Mouse (Mus musculus): ENCODE data around the gene Klhl29. TPM values are rescaled to one million over a fixed set of nuclear protein-coding genes. Genes with fewer than 3 reads are reported as not detected.

Gene Klhl29
- polyA plus RNA-seq, 1 experiment from 2014 or later, result 9.5 TPM

DNA sequence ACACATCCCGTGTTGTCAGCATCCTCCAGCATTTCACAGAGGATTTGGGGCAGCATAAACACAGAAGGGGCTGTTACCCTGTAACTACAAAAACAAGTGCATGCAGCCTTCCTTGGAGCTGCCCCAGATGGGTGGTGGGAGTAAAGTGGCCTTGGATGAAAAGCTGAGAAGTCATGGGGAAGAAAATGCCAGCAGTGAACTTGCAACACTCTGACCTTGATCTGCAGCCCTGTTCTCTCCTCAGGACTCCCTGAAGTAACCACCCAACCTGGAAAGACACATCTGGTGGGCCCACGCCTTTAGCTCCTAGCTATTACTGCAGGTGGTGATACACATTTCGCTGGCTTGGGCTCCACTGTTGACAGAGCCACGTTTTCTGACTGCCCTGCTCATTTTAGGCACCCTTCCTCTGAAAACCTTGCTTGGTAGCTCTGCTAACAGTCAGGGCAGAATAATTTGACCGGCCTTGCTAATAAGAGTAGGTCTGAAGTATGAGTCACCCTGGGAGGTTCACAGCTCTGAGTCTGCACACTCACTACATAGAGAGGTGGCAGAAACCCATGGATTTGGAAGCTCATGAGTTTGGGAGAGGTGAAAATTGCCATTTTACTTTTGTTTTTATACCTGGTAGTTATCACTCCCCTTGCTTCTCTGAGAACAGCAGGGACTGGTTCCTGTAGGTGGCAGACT is 228.0 kb downstream of the Klhl29 start:
- Histone ChIP-seq H3K27me3 (ENCODE audit: control insufficient read depth, insufficient read depth, low read length) (no peaks in the 10 kb centered on the region), H3K4me3 (replicated peaks; ENCODE audit: low read depth, low read length) (no peak overlapping the region), H3K9me3 (ENCODE audit: control insufficient read depth, low read length) (no peaks in the 10 kb centered on the region), H3K36me3 (ENCODE audit: control insufficient read depth, insufficient read depth, low read length) (no peaks in the 10 kb centered on the region), H3K27ac (replicated peaks; ENCODE audit: low read depth, low read length) (no peak overlapping the region), H3K4me1 (ENCODE audit: control insufficient read depth, insufficient read depth, low read length) (peaks cover 12% of the 10 kb centered on the region), H3K4me2 (ENCODE audit: low read length) (no peak overlapping the region), H3K9ac (replicated peaks; ENCODE audit: low read length) (no peak overlapping the region)
- WGBS, result 85% methylated on average over 5 of the region's 5 CpGs
- DNase-seq (no peak), ATAC-seq (ENCODE audit: low FRiP score, low TSS enrichment) (no peak)

DNA sequence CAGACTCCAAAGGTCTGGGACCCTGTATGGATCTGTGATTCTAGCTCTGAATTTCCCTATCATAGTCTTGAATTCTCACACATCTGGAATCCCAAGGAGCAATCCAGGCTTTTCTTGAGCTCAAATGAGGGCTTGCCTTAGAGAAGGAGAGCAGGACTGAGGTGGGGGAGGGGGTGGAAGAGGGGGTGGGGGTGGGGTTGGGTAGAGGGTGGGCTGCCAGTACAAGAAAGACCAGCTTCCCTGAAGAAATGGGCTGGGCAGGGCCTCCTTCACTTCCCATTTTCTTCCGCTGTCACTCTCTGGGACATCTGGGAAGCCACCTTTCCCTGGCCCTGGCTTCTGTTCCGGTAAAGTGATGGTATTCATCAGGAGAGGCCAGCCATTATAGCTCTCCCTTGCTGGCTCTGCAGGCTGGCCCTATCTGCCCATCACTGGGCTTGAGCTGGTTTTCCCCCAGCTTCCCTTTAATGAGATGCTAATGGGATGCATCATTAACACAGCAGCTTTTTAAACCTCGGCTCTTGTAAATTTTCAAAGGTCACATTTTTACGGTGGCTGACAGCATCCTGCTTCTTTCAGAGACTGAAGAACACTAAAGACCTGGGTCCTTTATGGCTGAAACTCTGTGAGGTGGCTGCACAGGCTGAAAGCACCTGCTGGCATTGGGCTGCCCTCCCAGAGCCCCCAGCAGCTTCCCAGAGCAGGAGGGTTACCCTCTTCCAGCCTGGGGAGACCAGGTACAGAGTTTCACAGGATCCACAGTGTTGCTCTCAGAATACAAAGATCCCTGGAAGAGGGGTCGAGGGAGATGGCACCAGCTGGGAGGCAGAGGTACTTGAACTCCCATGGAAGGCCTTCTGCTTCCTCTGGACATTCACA is 231.3 kb downstream of the Klhl29 start:
- no peak overlapping the region for H3K4me2 ChIP-seq (ENCODE audit: low read length)
- H3K4me3 ChIP-seq (replicated peaks; ENCODE audit: low read depth, low read length), result no peak overlapping the region
- no peaks in the 10 kb centered on the region for H3K27me3 ChIP-seq (ENCODE audit: control insufficient read depth, insufficient read depth, low read length)
- WGBS, result 21% methylated on average over 5 of the region's 5 CpGs
- H3K4me1 ChIP-seq (ENCODE audit: control insufficient read depth, insufficient read depth, low read length), result peaks cover 12% of the 10 kb centered on the region
- no peaks in the 10 kb centered on the region for H3K9me3 ChIP-seq (ENCODE audit: control insufficient read depth, low read length)
- DNase-seq (peak; percentile 62), ATAC-seq (ENCODE audit: low FRiP score, low TSS enrichment) (peak; percentile 61)
- peaks cover 10% of the 10 kb centered on the region for H3K36me3 ChIP-seq (ENCODE audit: control insufficient read depth, insufficient read depth, low read length)
- no peak overlapping the region; the same call in 1 of the 2 replicates for H3K9ac ChIP-seq (replicated peaks; ENCODE audit: low read length)
- H3K27ac ChIP-seq (replicated peaks; ENCODE audit: low read depth, low read length), result peak overlapping the region; percentile 67

DNA sequence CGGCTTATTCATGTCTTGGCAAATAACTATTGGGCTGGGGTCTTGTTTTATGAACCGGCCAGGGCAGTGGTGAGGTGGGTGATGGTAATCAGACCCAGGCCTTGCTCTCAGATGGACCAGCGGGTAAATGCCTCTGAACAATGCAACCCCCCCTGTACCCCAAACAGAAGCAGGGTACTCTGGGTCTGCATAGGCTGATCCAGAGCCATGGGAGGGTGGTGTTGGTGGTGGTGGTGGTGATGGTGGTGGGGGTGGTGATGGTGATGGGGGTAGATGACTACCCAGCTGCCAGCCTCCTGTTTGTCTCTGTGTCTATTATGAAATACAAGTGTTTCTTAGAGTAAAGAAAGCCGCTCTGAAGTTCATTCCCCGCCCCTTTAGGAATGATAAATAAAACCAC is 232.3 kb downstream of the Klhl29 start:
- H3K4me1 ChIP-seq (ENCODE audit: control insufficient read depth, insufficient read depth, low read length), result peaks cover 12% of the 10 kb centered on the region
- no peak overlapping the region for H3K9ac ChIP-seq (replicated peaks; ENCODE audit: low read length)
- DNase-seq (no peak), ATAC-seq (ENCODE audit: low FRiP score, low TSS enrichment) (no peak)
- no peak overlapping the region for H3K27ac ChIP-seq (replicated peaks; ENCODE audit: low read depth, low read length)
- H3K27me3 ChIP-seq (ENCODE audit: control insufficient read depth, insufficient read depth, low read length), result no peaks in the 10 kb centered on the region
- WGBS, result 79% methylated on average over 5 of the region's 5 CpGs
- no peaks in the 10 kb centered on the region for H3K9me3 ChIP-seq (ENCODE audit: control insufficient read depth, low read length)
- no peak overlapping the region for H3K4me2 ChIP-seq (ENCODE audit: low read length)
- H3K4me3 ChIP-seq (replicated peaks; ENCODE audit: low read depth, low read length), result no peak overlapping the region
- H3K36me3 ChIP-seq (ENCODE audit: control insufficient read depth, insufficient read depth, low read length), result peaks cover 10% of the 10 kb centered on the region

DNA sequence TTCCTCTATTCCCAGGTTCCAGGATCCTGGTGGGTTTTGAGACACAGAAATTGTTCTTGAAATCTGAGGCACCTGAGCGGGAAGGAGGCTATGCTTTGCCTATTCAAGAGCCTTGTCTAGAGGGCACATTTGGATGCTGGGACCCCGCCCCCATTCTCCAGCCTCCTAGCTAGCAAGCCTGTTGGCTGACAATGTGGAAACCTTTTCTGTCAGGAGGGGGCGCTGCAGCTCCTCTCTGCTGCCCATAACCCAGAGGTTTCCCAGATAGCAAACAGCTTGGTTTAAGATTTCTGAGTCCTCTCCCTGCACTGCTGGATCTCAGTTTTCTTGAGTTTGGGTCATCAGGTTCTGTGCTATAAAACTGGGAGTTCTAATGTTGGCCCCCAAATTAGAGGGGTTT is 232.7 kb downstream of the Klhl29 start:
- Histone ChIP-seq H3K4me2 (ENCODE audit: low read length) (no peak overlapping the region), H3K27me3 (ENCODE audit: control insufficient read depth, insufficient read depth, low read length) (no peaks in the 10 kb centered on the region), H3K36me3 (ENCODE audit: control insufficient read depth, insufficient read depth, low read length) (peaks cover 10% of the 10 kb centered on the region), H3K4me3 (replicated peaks; ENCODE audit: low read depth, low read length) (no peak overlapping the region), H3K9ac (replicated peaks; ENCODE audit: low read length) (no peak overlapping the region), H3K27ac (replicated peaks; ENCODE audit: low read depth, low read length) (no peak overlapping the region), H3K9me3 (ENCODE audit: control insufficient read depth, low read length) (no peaks in the 10 kb centered on the region), H3K4me1 (ENCODE audit: control insufficient read depth, insufficient read depth, low read length) (peaks cover 12% of the 10 kb centered on the region)
- 9% methylated on average over 3 of the region's 3 CpGs for WGBS
- DNase-seq, result peak; percentile 89
- peak; percentile 59; the same call in 1 of the 2 replicates for ATAC-seq (ENCODE audit: low FRiP score, low TSS enrichment)

DNA sequence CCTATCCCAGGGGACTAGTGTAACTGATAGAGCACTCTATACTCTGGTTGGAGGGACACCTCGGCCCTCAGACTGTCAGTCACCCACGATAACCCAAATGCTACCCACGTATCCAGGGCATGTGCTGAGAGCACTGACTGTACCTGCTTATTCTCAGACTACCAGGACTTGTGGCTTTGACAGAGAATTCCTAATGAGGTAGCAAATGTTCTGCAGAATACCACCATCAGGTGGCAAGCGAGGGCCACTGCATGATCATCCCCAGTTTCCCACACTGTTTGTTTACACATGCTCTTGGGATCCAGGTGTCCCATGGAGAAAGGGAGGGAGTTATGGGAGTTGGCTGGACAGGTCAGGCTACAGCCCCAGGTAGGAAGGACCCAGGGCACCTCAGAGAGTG is 234.4 kb downstream of the Klhl29 start:
- ATAC-seq (ENCODE audit: low FRiP score, low TSS enrichment) (no peak), DNase-seq (peak; percentile 51)
- WGBS, result 77% methylated on average over 4 of the region's 4 CpGs
- Histone ChIP-seq H3K9ac (replicated peaks; ENCODE audit: low read length) (no peak overlapping the region), H3K36me3 (ENCODE audit: control insufficient read depth, insufficient read depth, low read length) (peaks cover 16% of the 10 kb centered on the region), H3K4me2 (ENCODE audit: low read length) (no peak overlapping the region), H3K4me3 (replicated peaks; ENCODE audit: low read depth, low read length) (no peak overlapping the region), H3K4me1 (ENCODE audit: control insufficient read depth, insufficient read depth, low read length) (peaks cover 12% of the 10 kb centered on the region), H3K27ac (replicated peaks; ENCODE audit: low read depth, low read length) (no peak overlapping the region), H3K27me3 (ENCODE audit: control insufficient read depth, insufficient read depth, low read length) (no peaks in the 10 kb centered on the region), H3K9me3 (ENCODE audit: control insufficient read depth, low read length) (no peaks in the 10 kb centered on the region)

DNA sequence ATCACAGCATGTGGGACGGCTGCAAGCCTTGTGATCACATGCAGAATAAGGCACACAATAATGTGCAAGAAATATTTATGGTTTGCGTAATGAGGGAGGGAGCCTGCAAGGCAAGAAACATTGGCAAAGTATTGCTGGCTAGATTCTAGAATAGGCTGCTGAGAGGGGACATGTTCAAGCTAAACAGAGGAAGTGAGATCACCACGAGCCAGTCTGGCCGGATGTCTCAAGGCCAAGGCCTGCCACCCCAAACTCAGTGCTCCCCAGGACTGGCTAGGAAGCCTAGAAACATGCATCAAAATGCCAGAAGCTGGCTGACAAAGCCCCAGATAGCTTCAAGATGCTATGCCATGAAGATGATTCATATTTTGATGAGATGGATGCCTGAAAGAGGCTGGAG is 236.2 kb downstream of the Klhl29 start:
- Histone ChIP-seq H3K27ac (replicated peaks; ENCODE audit: low read depth, low read length) (no peak overlapping the region), H3K27me3 (ENCODE audit: control insufficient read depth, insufficient read depth, low read length) (no peaks in the 10 kb centered on the region), H3K9me3 (ENCODE audit: control insufficient read depth, low read length) (no peaks in the 10 kb centered on the region), H3K4me3 (replicated peaks; ENCODE audit: low read depth, low read length) (no peak overlapping the region), H3K4me2 (ENCODE audit: low read length) (no peak overlapping the region), H3K9ac (replicated peaks; ENCODE audit: low read length) (no peak overlapping the region), H3K36me3 (ENCODE audit: control insufficient read depth, insufficient read depth, low read length) (peaks cover 16% of the 10 kb centered on the region), H3K4me1 (ENCODE audit: control insufficient read depth, insufficient read depth, low read length) (peaks cover 8% of the 10 kb centered on the region)
- WGBS, result 79% methylated on average over 4 of the region's 4 CpGs
- DNase-seq (no peak), ATAC-seq (ENCODE audit: low FRiP score, low TSS enrichment) (no peak)

DNA sequence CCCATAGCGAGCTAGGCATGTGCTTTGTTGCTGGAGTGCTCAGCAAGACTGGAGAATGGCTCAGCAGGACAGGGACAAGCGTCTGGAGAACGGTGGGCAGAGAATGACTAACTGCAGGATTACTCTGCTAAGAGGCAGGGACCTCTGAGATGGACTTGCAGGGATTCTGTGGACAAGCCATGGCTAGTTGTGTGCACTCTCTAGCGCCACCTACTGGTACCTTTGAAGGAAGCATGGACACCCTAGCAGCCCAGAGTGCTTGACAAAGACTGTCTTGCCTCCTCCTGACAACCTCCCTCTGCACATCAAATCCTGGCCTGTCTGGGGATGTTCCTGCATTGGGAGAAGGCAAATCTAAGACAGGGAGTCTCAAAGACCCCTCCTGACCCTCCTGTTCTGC is 239.2 kb downstream of the Klhl29 start:
- DNase-seq (peak; percentile 86), ATAC-seq (ENCODE audit: low FRiP score, low TSS enrichment) (peak; percentile 64)
- no peaks in the 10 kb centered on the region for H3K27me3 ChIP-seq (ENCODE audit: control insufficient read depth, insufficient read depth, low read length)
- 22% methylated on average over 4 of the region's 4 CpGs for WGBS
- no peaks in the 10 kb centered on the region for H3K9me3 ChIP-seq (ENCODE audit: control insufficient read depth, low read length)
- H3K9ac ChIP-seq (replicated peaks; ENCODE audit: low read length), result no peak overlapping the region
- H3K36me3 ChIP-seq (ENCODE audit: control insufficient read depth, insufficient read depth, low read length), result peaks cover 16% of the 10 kb centered on the region
- H3K4me3 ChIP-seq (replicated peaks; ENCODE audit: low read depth, low read length), result no peak overlapping the region
- no peaks in the 10 kb centered on the region; the same call in 1 of the 2 replicates for H3K4me1 ChIP-seq (ENCODE audit: control insufficient read depth, insufficient read depth, low read length)
- no peak overlapping the region for H3K4me2 ChIP-seq (ENCODE audit: low read length)
- no peak overlapping the region for H3K27ac ChIP-seq (replicated peaks; ENCODE audit: low read depth, low read length)

DNA sequence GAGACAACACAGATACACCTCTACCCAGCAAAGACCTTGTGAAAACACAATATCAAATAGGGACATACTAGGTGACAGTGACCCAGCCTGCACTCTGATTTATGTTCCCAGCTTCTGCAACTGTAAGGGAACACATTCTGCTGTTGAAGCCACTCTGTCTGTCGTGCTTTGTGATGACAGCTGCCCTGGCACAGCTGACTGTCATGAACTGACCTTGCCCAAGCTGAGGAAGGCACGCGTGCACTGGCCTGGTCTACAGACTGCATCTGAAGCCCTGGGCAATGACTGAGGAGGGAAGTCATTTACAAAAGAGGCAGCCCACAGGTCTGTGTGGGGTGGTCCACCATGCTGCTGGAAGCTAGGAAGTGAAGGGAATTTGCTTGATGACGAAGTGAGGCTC is 246.3 kb downstream of the Klhl29 start:
- H3K27me3 ChIP-seq (ENCODE audit: control insufficient read depth, insufficient read depth, low read length), result no peaks in the 10 kb centered on the region
- ATAC-seq (ENCODE audit: low FRiP score, low TSS enrichment) (no peak), DNase-seq (no peak)
- no peaks in the 10 kb centered on the region for H3K4me1 ChIP-seq (ENCODE audit: control insufficient read depth, insufficient read depth, low read length)
- 88% methylated on average over 4 of the region's 4 CpGs for WGBS
- no peak overlapping the region for H3K4me3 ChIP-seq (replicated peaks; ENCODE audit: low read depth, low read length)
- peaks cover 6% of the 10 kb centered on the region; the same call in 1 of the 2 replicates for H3K36me3 ChIP-seq (ENCODE audit: control insufficient read depth, insufficient read depth, low read length)
- H3K4me2 ChIP-seq (ENCODE audit: low read length), result no peak overlapping the region
- H3K9me3 ChIP-seq (ENCODE audit: control insufficient read depth, low read length), result no peaks in the 10 kb centered on the region
- H3K27ac ChIP-seq (replicated peaks; ENCODE audit: low read depth, low read length), result no peak overlapping the region
- no peak overlapping the region for H3K9ac ChIP-seq (replicated peaks; ENCODE audit: low read length)

Measured in midbrain, embryonic 14.5 days (tissue).